9 mouse cellular contexts compared by ENCODE assay signal in genomic region chr4:85402823-85403222, GRCm38 (mm10).
DNase-seq lines count a peak whose midpoint lies in the region; ATAC-seq lines count a peak whose summit lies in the region.
"Had no signal": no experiment of that assay in that cellular context is flagged by ENCODE, and none has a peak within 500 bp of the region (broad histone marks: within the 10 kb centered on the region; RNA-seq: fewer than 3 reads in every experiment).

No protein-coding gene starts in this region.

- no peak overlapping the region for H3K4me2 ChIP-seq in forebrain, embryonic 11.5 days (ENCODE audit: low read depth, low read length, severe bottlenecking)
- no peak overlapping the region for H3K4me2 ChIP-seq in forebrain, embryonic 16.5 days (ENCODE audit: low read length)
- no peak overlapping the region for H3K4me2 ChIP-seq in forebrain, embryonic 12.5 days
- H3K4me2 ChIP-seq: limb, embryonic 12.5 days had no signal

- H3K36me3 ChIP-seq in forebrain, embryonic 11.5 days (ENCODE audit: control insufficient read depth, insufficient read depth, low read length) = no peaks in the 10 kb centered on the region
- no peaks in the 10 kb centered on the region for H3K36me3 ChIP-seq in forebrain, embryonic 16.5 days (ENCODE audit: control insufficient read depth, insufficient read depth)
- no peaks in the 10 kb centered on the region for H3K36me3 ChIP-seq in forebrain, embryonic 12.5 days (replicated peaks)
- H3K36me3 ChIP-seq: limb, embryonic 12.5 days had no signal

- WGBS in forebrain, embryonic 11.5 days = 46% methylated on average over 4 of the region's 4 CpGs
- WGBS in forebrain, embryonic 16.5 days = 42% methylated on average over 4 of the region's 4 CpGs
- WGBS in forebrain, embryonic 12.5 days = 44% methylated on average over 4 of the region's 4 CpGs

- H3K9me3 ChIP-seq in forebrain, embryonic 11.5 days (ENCODE audit: control insufficient read depth, low read length) = no peaks in the 10 kb centered on the region
- no peaks in the 10 kb centered on the region for H3K9me3 ChIP-seq in forebrain, embryonic 16.5 days (ENCODE audit: control insufficient read depth, low read length)
- H3K9me3 ChIP-seq in forebrain, embryonic 12.5 days = no peaks in the 10 kb centered on the region
- H3K9me3 ChIP-seq: limb, embryonic 12.5 days had no signal

- no peaks in the 10 kb centered on the region for H3K4me1 ChIP-seq in forebrain, embryonic 11.5 days (replicated peaks; ENCODE audit: control insufficient read depth, insufficient read depth, low read length)
- H3K4me1 ChIP-seq in forebrain, embryonic 16.5 days (replicated peaks; ENCODE audit: control insufficient read depth, insufficient read depth, low read length) = no peaks in the 10 kb centered on the region
- peaks cover 6% of the 10 kb centered on the region; the same call in 1 of the 2 replicates for H3K4me1 ChIP-seq in forebrain, embryonic 12.5 days
- H3K4me1 ChIP-seq: limb, embryonic 12.5 days had no signal

- H3K27me3 ChIP-seq in forebrain, embryonic 11.5 days (ENCODE audit: control insufficient read depth, insufficient read depth, low read length) = no peaks in the 10 kb centered on the region
- H3K27me3 ChIP-seq in forebrain, embryonic 16.5 days (replicated peaks; ENCODE audit: control insufficient read depth, insufficient read depth, low read length) = no peaks in the 10 kb centered on the region
- peaks cover 4% of the 10 kb centered on the region for H3K27me3 ChIP-seq in forebrain, embryonic 12.5 days
- H3K27me3 ChIP-seq: limb, embryonic 12.5 days had no signal

- H3K9ac ChIP-seq in forebrain, embryonic 11.5 days (ENCODE audit: low read length) = no peak overlapping the region
- H3K9ac ChIP-seq in forebrain, embryonic 16.5 days (replicated peaks; ENCODE audit: low read depth, low read length) = no peak overlapping the region
- H3K9ac ChIP-seq in forebrain, embryonic 12.5 days = no peak overlapping the region
- H3K9ac ChIP-seq: limb, embryonic 12.5 days had no signal

- H3K27ac ChIP-seq in forebrain, embryonic 11.5 days (ENCODE audit: low read depth, low read length) = no peak overlapping the region
- H3K27ac ChIP-seq in forebrain, embryonic 16.5 days (ENCODE audit: low read length) = no peak overlapping the region
- H3K27ac ChIP-seq in forebrain, embryonic 12.5 days = no peak overlapping the region
- H3K27ac ChIP-seq: limb, embryonic 12.5 days had no signal

- peak; percentile 78 for DNase-seq in forebrain, embryonic 11.5 days (ENCODE audit: low spot score)
- DNase-seq in urinary bladder, adult 18-20 months (ENCODE audit: low spot score in 2 of 2) = peak; percentile 52 to 56
- no peak for DNase-seq in urinary bladder, adult 2 months (ENCODE audit: low spot score)
- DNase-seq in kidney, postnatal 4 days = peak; percentile 90 to 91
- peak; percentile 69 for DNase-seq in thymus, postnatal 4 days

- H3K4me3 ChIP-seq in forebrain, embryonic 11.5 days (ENCODE audit: low read depth, low read length) = no peak overlapping the region
- H3K4me3 ChIP-seq in forebrain, embryonic 16.5 days (replicated peaks; ENCODE audit: low read length) = no peak overlapping the region
- H3K4me3 ChIP-seq in forebrain, embryonic 12.5 days (replicated peaks) = no peak overlapping the region
- H3K4me3 ChIP-seq: limb, embryonic 12.5 days had no signal

- ATAC-seq in forebrain, embryonic 11.5 days (replicated peaks; ENCODE audit: low FRiP score) = peak; percentile 47; the same call in 1 of the 2 replicates
- ATAC-seq in forebrain, embryonic 16.5 days = no peak
- ATAC-seq in forebrain, embryonic 12.5 days (ENCODE audit: low FRiP score) = peak; percentile 56; the same call in 1 of the 2 replicates
- peak; percentile 71 for ATAC-seq in megakaryocyte progenitor cell, adult 5-6 weeks (replicated peaks; ENCODE audit: poor library complexity)
